Mouse (Mus musculus) stomach, postnatal 0 days (tissue): ENCODE measurements around the gene Hoxb6. TPM values are rescaled to one million over a fixed set of nuclear protein-coding genes. Genes with fewer than 3 reads are reported as not detected.

ENCODE experiments used
- ATAC-seq: fragments of 200-750 bp; cut with Nextera tagmentation; 2 replicates; pipeline ENCODE4 v1.8.0; 2017; ENCODE audit not compliant: low FRiP score, low TSS enrichment
- DNase-seq: peaks from one replicate; pipeline ENCODE4 v3.0.0-alpha.2; 2016; ENCODE audit warnings: low spot score
- H3K27ac ChIP-seq: fragments of 300-500 bp; sonication (generic); replicated peaks from 2 replicates; pipeline ENCODE4 v1.5.1; 2014; ENCODE audit warnings: mild to moderate bottlenecking, control low read depth
- H3K27me3 ChIP-seq: fragments of 300-500 bp; sonication (generic); 2 replicates; pipeline ENCODE4 v1.6.1; 2014; ENCODE audit warnings: low read length; ENCODE audit not compliant: control insufficient read depth, insufficient read depth
- H3K36me3 ChIP-seq: fragments of 300-500 bp; sonication (generic); 2 replicates; pipeline ENCODE4 v1.6.1; 2014; ENCODE audit warnings: low read length, mixed read lengths; ENCODE audit not compliant: control insufficient read depth, insufficient read depth
- H3K4me1 ChIP-seq: fragments of 300-500 bp; sonication (generic); replicated peaks from 2 replicates; pipeline ENCODE4 v1.6.1; 2014; ENCODE audit warnings: antibody characterized with exemption; ENCODE audit not compliant: control insufficient read depth, insufficient read depth
- H3K4me2 ChIP-seq: fragments of 300-500 bp; sonication (generic); replicated peaks from 2 replicates; pipeline ENCODE4 v1.6.1; 2014; ENCODE audit warnings: low read depth, mild to moderate bottlenecking, control low read depth, moderate library complexity
- H3K4me3 ChIP-seq: fragments of 300-500 bp; sonication (generic); 2 replicates; pipeline ENCODE4 v1.5.1; 2014; ENCODE audit warnings: low read depth, low read length, control low read depth
- H3K9ac ChIP-seq: fragments of 300-500 bp; sonication (generic); 2 replicates; pipeline ENCODE4 v1.6.1; 2014; ENCODE audit warnings: mild to moderate bottlenecking, low read length, control low read depth, mixed read lengths
- H3K9me3 ChIP-seq: fragments of 300-500 bp; sonication (generic); 2 replicates; pipeline ENCODE4 v1.6.1; 2016; ENCODE audit warnings: low read length; ENCODE audit not compliant: control insufficient read depth
- CTCF ChIP-seq: IDR thresholded peaks from 2 replicates; pipeline ENCODE4 v1.5.1; 2016; ENCODE audit warnings: antibody characterized with exemption, low read depth, mild to moderate bottlenecking, moderate library complexity
- EP300 ChIP-seq: optimal IDR thresholded peaks from 2 replicates; pipeline ENCODE3; 2016; ENCODE audit warnings: antibody characterized with exemption
- WGBS: fragments of 180-500 bp; shearing (Covaris S2); extraction: QIAGEN DNeasy Blood & Tissue Kit; methylation state at CpG from one replicate; pipeline ENCODE4 v1.1.7; 2014; 5-methylcytosine and 5-hydroxymethylcytosine counted together
- polyA plus RNA-seq: library from polyadenylated mRNA; unstranded; fragments of >200 nt; fragmentation: Nextera tagmentation; extraction: Ambion mirVana; gene quantifications from 2 replicates; pipeline ENCODE4 v1.2.1, GENCODE M21; 2015

Gene Hoxb6
- polyA plus RNA-seq, 1 experiment from 2014 or later = 7.9 TPM

DNA sequence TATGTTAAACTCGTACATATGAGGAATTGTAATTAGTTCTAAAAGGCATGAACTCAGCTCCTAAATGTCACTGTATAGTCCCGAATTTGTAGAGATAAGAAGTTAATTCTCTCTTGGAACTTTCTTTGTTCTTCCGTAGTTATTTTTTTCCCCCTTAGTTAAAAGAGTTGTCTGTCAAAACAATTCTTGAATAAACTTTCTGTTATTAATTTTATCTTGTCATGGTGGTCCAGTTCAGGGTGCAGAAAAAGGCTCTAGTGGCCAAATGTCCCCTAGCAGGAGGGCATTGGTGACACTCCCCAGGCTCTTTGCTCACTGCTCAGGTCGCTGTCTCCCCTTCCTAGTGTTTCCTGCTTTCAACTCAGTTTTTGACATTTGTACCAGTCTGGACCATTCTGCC, 55.4 kb downstream of the Hoxb6 start:
- WGBS = 31% methylated on average over 4 of the region's 4 CpGs
- Histone ChIP-seq H3K9me3 (no peaks in the 10 kb centered on the region), H3K27me3 (peaks cover 4% of the 10 kb centered on the region; the same call in 1 of the 2 replicates), H3K4me1 (0 out of 2 replicates have a peak, but pooled peaks cover 2% of the 10 kb centered on the region), H3K4me3 (no peak overlapping the region), H3K9ac (no peak overlapping the region), H3K4me2 (0 out of 2 replicates have a peak overlapping the region, but pooled peaks have one; percentile 14), H3K27ac (peak overlapping the region; percentile 72), H3K36me3 (no peaks in the 10 kb centered on the region; the same call in 1 of the 2 replicates)
- TF ChIP-seq EP300 = no peak
- TF ChIP-seq CTCF = no peak
- ATAC-seq (no peak), DNase-seq (no peak)

DNA sequence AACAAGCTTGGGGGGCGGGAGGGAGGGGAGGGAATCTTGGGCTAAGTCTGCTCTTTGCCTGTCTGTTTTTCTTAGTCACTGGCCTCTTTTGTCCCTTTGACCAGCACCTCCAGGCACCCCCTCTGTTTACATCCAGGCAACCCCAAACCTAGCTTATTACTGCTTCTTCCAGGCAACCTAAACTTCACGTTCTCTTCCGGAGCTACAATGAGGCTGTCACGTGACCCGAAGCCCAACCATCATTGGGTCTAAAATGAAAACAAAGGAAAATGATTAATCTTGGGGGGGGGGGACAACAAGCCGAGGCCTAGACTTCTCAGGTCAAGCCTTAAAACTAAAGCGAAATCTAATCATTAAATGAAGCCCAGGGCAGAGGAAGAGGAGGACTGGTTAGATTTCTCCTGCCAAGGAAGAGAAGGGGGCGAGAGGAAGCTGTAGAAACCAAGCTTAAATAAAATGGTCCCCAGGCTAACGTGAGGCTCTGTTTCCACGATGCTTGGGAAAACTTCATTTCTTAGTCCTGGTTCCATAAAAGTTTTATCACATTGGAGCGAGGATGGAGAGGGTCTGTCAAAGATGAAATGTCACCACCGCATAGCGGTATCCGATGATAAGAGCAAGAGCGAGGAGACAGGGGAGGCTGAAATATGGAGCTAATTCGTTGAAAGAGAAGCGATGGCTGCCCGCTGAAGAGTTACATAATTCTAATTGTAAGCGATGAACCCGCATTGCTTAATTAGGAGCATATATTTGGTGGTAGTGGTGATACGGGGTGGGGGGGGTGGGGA, 56.1 kb downstream of the Hoxb6 start:
- H3K9ac ChIP-seq = no peak overlapping the region
- no peak overlapping the region for H3K4me3 ChIP-seq
- peak overlapping the region; percentile 31; the same call in 1 of the 2 replicates for H3K4me2 ChIP-seq
- no peaks in the 10 kb centered on the region for H3K9me3 ChIP-seq
- ATAC-seq (no peak), DNase-seq (peak; percentile 34)
- TF ChIP-seq EP300 (no peak), CTCF (no peak)
- 34% methylated on average over 21 of the region's 21 CpGs for WGBS
- peaks cover 2% of the 10 kb centered on the region; the same call in 1 of the 2 replicates for H3K27me3 ChIP-seq
- no peaks in the 10 kb centered on the region; the same call in 1 of the 2 replicates for H3K36me3 ChIP-seq
- no peaks in the 10 kb centered on the region for H3K4me1 ChIP-seq
- peak overlapping the region; percentile 72 for H3K27ac ChIP-seq

DNA sequence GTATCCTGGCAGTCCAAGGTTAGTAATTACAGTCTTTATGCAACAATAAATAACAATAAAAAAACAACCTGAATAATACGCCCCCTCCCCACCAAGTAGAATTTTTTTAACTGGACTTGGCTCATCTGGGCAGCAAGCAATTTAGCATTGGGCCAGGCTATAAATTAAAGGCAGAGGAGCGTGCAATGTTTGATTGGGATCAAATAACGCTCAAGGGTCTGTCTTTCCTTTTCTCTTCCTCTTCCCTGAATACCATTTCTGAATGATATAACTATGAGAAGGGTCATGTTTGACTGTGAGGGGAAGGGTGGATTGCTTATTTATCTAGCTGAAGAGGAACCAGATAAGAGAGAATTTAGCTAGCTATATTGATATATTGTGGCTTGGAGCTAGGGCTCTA, 56.7 kb downstream of the Hoxb6 start:
- ATAC-seq (no peak), DNase-seq (no peak)
- TF ChIP-seq CTCF (no peak), EP300 (no peak)
- Histone ChIP-seq H3K9ac (no peak overlapping the region), H3K4me1 (no peaks in the 10 kb centered on the region), H3K9me3 (no peaks in the 10 kb centered on the region), H3K4me3 (no peak overlapping the region), H3K27me3 (peaks cover 2% of the 10 kb centered on the region; the same call in 1 of the 2 replicates), H3K4me2 (peak overlapping the region; percentile 31), H3K36me3 (no peaks in the 10 kb centered on the region; the same call in 1 of the 2 replicates), H3K27ac (peak overlapping the region; percentile 78)
- 48% methylated on average over 3 of the region's 3 CpGs for WGBS

DNA sequence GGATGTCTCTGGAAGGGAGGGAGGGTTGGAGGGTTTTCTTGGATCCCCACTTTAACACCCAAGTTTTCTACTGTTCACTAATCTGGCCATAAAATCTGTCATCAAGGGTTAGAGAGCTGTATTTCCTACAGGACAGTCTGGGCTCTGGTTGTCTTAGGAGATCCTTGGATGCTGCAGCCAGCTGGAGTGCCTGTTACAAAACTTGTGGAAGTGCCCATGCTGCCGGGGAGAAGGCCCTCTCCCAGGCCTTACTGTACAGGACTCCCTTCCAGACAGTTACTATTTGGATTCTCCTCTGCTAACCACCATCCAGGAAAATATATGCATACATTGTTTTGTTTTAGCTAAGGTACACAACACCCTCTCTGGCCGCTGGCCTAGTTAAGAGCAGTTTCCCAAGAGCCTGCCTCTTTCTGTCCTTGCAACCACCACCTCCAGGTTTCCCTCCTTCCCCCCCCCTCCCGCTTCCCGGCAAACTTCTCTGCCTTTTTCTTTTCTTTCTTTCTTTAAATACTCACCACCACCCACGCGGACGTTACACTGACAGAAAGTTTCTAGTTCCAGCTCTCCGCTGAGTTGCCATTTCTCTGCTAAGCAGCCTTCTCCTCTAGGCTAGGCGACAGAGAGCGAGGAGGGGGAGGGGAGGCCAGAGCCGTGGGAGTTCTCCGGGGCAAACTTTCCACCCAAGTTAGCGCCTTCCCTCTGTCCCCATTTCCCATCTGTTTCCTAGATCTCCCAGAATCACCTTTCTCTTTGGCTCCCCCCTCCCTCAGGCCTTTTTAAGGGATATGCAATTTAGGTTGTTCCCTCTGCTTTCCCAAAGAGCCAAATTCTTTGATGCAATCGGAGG, 57.4 kb downstream of the Hoxb6 start:
- peak overlapping the region; percentile 31 for H3K4me2 ChIP-seq
- peak overlapping the region; percentile 78 for H3K27ac ChIP-seq
- TF ChIP-seq CTCF (no peak), EP300 (no peak)
- H3K4me1 ChIP-seq = no peaks in the 10 kb centered on the region
- 28% methylated on average over 14 of the region's 14 CpGs for WGBS
- ATAC-seq = no peak
- no peaks in the 10 kb centered on the region; the same call in 1 of the 2 replicates for H3K36me3 ChIP-seq
- H3K9ac ChIP-seq = peak overlapping the region; percentile 41; the same call in 1 of the 2 replicates
- no peak for DNase-seq
- 0 out of 2 replicates have a peak overlapping the region, but pooled peaks have one; percentile 10 for H3K4me3 ChIP-seq
- no peaks in the 10 kb centered on the region; the same call in 1 of the 2 replicates for H3K27me3 ChIP-seq
- H3K9me3 ChIP-seq = no peaks in the 10 kb centered on the region

DNA sequence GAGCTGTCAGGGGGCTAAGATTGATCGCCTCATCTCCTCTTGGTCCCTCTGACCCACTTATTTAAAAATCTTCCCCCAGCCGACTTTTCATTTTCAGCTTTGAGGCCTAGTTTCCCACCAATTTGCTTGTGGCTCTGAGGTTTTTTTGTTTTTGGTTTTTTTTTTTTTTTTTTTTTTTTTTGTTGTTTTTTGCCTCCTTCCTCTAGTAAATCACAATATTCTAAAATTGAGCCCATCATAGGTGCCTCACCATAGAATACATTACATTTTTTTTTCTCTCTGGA, 58.0 kb downstream of the Hoxb6 start, which contains the start of gene Hoxb2:
Gene Hoxb2 (plus strand): TSS at position 185 of the 284 bp plus-strand sequence.
- Histone ChIP-seq H3K9ac (peak within 1 kb of the TSS; percentile 41; the same call in 1 of the 2 replicates), H3K4me2 (peak within 1 kb of the TSS; percentile 72), H3K36me3 (no peaks in the 10 kb centered on the region; the same call in 1 of the 2 replicates), H3K9me3 (no peaks in the 10 kb centered on the region), H3K4me3 (peak within 1 kb of the TSS; percentile 63; the same call in 1 of the 2 replicates), H3K27ac (peak within 1 kb of the TSS; percentile 95), H3K27me3 (no peaks in the 10 kb centered on the region; the same call in 1 of the 2 replicates), H3K4me1 (no peaks in the 10 kb centered on the region)
- no peak for TF ChIP-seq CTCF
- ATAC-seq = no peak
- DNase-seq = no peak
- 32% methylated on average over 2 of the region's 2 CpGs for WGBS
